Mouse (Mus musculus) heart, embryonic 14.5 days (tissue): ENCODE data around the gene Rhno1. TPM values are rescaled to one million over a fixed set of nuclear protein-coding genes. Genes with fewer than 3 reads are reported as not detected.
A peak's percentile ranks its signal among the peaks of the same experiment; 100 is the strongest.

ENCODE experiments used
- ATAC-seq: fragments of 200-750 bp; cut with Nextera tagmentation; 2 replicates; pipeline ENCODE4 v1.8.0; 2017; ENCODE audit warnings: low read depth, moderate TSS enrichment; ENCODE audit not compliant: insufficient number of reproducible peaks, insufficient read depth, low FRiP score
- H3K27ac ChIP-seq, 2 experiments: fragments of 200-500 bp in 1 of 2; fragments of 300-500 bp in 1 of 2; sonication (generic) in 1 of 2; replicated peaks in 1 of 2; 2 replicates each; pipeline ENCODE4 v1.5.1; 2012 to 2014; ENCODE audit warnings: low read depth in 2 of 2, low read length in 2 of 2, control low read depth in 1 of 2, mild to moderate bottlenecking in 1 of 2, mixed read lengths in 1 of 2; ENCODE audit not compliant: control insufficient read depth in 1 of 2, insufficient read depth in 1 of 2
- H3K27me3 ChIP-seq: fragments of 300-500 bp; sonication (generic); 2 replicates; pipeline ENCODE4 v1.6.1; 2014; ENCODE audit warnings: mild to moderate bottlenecking, low read length, control low read depth; ENCODE audit not compliant: control insufficient read depth, insufficient read depth
- H3K36me3 ChIP-seq: fragments of 300-500 bp; sonication (generic); 2 replicates; pipeline ENCODE4 v1.6.1; 2014; ENCODE audit warnings: mild to moderate bottlenecking, control low read depth, low read length, mixed read lengths; ENCODE audit not compliant: control insufficient read depth, insufficient read depth
- H3K4me1 ChIP-seq, 2 experiments: fragments of 200-500 bp in 1 of 2; fragments of 300-500 bp in 1 of 2; sonication (generic) in 1 of 2; 2 replicates each; pipeline ENCODE4 v1.6.1; 2012 to 2014; ENCODE audit warnings: low read length in 2 of 2, control low read depth in 1 of 2, mixed read lengths in 1 of 2; ENCODE audit not compliant: control insufficient read depth in 2 of 2, insufficient read depth in 2 of 2
- H3K4me2 ChIP-seq: fragments of 300-500 bp; sonication (generic); 2 replicates; pipeline ENCODE4 v1.6.1; 2014; ENCODE audit warnings: mild to moderate bottlenecking, low read length
- H3K4me3 ChIP-seq, 2 experiments: fragments of 200-500 bp in 1 of 2; fragments of 300-500 bp in 1 of 2; sonication (generic) in 1 of 2; 2 replicates each; pipeline ENCODE4 v1.5.1; 2012 to 2014; ENCODE audit warnings: low read length in 2 of 2, mild to moderate bottlenecking in 2 of 2, control low read depth in 1 of 2, low read depth in 1 of 2, moderate library complexity in 1 of 2; ENCODE audit not compliant: control insufficient read depth in 1 of 2, insufficient read depth in 1 of 2
- H3K9ac ChIP-seq: fragments of 300-500 bp; sonication (generic); 2 replicates; pipeline ENCODE4 v1.6.1; 2014; ENCODE audit warnings: mild to moderate bottlenecking, low read length
- H3K9me3 ChIP-seq: fragments of 300-500 bp; sonication (generic); 2 replicates; pipeline ENCODE4 v1.6.1; 2016; ENCODE audit warnings: low read length, control low read depth; ENCODE audit not compliant: control insufficient read depth
- WGBS: fragments of 180-500 bp; shearing (Covaris S2); extraction: QIAGEN DNeasy Blood & Tissue Kit; methylation state at CpG from one replicate; pipeline ENCODE4 v1.1.7; 2014; 5-methylcytosine and 5-hydroxymethylcytosine counted together
- polyA plus RNA-seq: library from polyadenylated mRNA; unstranded; fragments of >200 nt; fragmentation: Nextera tagmentation; extraction: Ambion mirVana; gene quantifications from 2 replicates; pipeline ENCODE4 v1.2.1, GENCODE M21; 2014

Rhno1 gene
- polyA plus RNA-seq, 1 experiment from 2014 or later = 79.2 TPM

DNA sequence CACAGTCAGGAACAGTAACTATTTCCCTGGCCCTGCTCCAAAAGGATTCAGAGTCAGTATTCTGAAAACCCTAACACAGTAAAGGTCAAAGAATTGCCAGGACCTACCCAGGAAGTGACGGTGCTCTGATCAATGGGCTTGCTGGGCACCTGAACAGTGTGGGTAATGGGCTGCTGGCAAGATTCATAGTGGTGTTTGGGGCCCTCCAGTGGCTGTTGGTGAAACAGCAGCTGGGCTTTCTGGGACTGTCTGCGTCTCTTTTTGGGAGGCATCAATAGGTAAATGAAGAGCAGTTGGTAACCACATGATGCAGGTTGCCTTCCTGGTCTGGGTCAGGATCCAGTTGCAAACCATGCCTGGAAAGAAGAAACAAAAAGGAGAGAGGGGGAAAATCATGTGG is 3.7 kb downstream of the Rhno1 start:
- no peak overlapping the region for H3K9ac ChIP-seq
- WGBS = 26% methylated on average over 2 of the region's 2 CpGs

DNA sequence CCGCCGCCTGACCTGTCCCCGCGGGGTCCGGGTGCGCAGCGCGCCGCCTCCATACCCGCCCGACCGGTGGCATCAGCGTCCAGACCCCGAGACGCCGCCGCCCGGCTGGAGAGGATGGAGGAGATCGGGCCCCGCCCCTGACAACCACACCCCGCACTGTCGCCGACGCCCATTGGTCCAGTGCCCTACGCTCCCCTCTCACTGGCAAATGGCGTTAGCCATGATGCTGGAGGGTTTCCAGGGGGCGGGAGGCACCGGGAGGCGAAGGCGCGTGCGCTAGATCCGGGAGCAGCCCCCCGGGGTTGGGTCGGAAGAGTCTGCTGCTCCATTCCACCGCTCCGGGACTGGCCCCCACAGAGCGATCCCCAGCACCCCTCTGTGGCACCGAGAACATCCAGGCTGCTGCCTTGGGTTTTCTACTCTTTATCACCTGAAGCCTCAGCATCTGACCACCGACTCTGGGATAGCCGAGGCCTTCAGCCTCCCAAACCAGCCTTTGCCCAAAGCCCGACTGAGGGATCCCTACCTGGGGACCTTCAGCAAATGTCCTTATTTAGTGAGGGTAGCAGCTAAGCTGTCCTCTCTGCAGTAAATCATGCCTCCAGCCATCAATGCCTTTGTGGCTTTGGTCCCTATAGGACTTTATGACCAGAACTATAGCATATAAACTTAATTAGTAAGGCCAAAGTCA is 6.8 kb downstream of the Rhno1 start, which contains the start of gene Tulp3:
Gene Tulp3 (minus strand): TSS at position 126 of the 691 bp plus-strand sequence.
- no peaks in the 10 kb centered on the region for H3K9me3 ChIP-seq
- H3K4me2 ChIP-seq = peak within 1 kb of the TSS; percentile 81
- peak within 1 kb of the TSS; percentile 28 to 84 for H3K27ac ChIP-seq
- peaks cover 24% of the 10 kb centered on the region for H3K36me3 ChIP-seq
- H3K4me3 ChIP-seq = peak within 1 kb of the TSS; percentile 62 to 67
- H3K9ac ChIP-seq = peak within 1 kb of the TSS; percentile 83
- no peaks in the 10 kb centered on the region for H3K27me3 ChIP-seq
- H3K4me1 ChIP-seq = peaks cover 0 to 11% of the 10 kb centered on the region in 2 experiments; a peak in 2 of 4 replicates
- WGBS = under 1% methylated on average over 42 of the region's 42 CpGs
- peak; percentile 98 for ATAC-seq

More for the DNA sequence above, 3.7 kb downstream of the Rhno1 start:
- H3K4me2 ChIP-seq = no peak overlapping the region
- ATAC-seq = no peak
- H3K4me1 ChIP-seq = peaks cover 3 to 27% of the 10 kb centered on the region in 2 experiments
- no peak overlapping the region for H3K27ac ChIP-seq
- H3K4me3 ChIP-seq = no peak overlapping the region
- no peaks in the 10 kb centered on the region for H3K9me3 ChIP-seq
- no peaks in the 10 kb centered on the region for H3K27me3 ChIP-seq
- H3K36me3 ChIP-seq = peaks cover 22% of the 10 kb centered on the region

DNA sequence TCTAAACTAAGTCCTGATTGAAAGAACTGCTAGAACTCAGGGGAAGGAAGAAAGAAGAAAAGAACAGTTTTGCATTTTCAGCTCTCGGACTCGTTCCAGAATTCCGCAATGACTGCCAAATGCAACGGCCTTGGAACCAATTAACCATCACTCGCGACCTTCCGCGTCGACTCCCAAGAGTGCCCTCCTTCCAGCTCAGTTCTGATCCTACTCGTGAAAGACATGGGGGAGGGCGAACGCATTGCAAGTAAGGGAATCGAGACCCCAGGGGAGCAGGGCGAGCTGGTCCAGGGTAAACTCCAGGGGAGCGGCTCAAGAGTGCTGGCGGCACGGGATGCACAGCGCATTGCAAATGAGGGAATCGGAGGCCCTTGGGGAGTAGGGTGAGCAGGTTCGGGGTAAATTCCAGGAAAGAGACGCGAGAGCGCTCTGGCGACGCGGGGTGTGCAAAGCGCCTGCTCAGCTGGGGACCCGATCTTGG is 7.5 kb downstream of the Rhno1 start:
- peak overlapping the region; percentile 28 to 84 for H3K27ac ChIP-seq
- peak overlapping the region; percentile 83 for H3K9ac ChIP-seq
- H3K4me3 ChIP-seq = peak overlapping the region; percentile 62 to 67
- H3K4me1 ChIP-seq = peaks cover 0 to 10% of the 10 kb centered on the region in 2 experiments; a peak in 2 of 4 replicates
- H3K4me2 ChIP-seq = peak overlapping the region; percentile 81
- peak; percentile 40 for ATAC-seq
- peaks cover 29% of the 10 kb centered on the region for H3K36me3 ChIP-seq
- H3K27me3 ChIP-seq = no peaks in the 10 kb centered on the region
- no peaks in the 10 kb centered on the region for H3K9me3 ChIP-seq
- WGBS = under 1% methylated on average over 28 of the region's 28 CpGs

DNA sequence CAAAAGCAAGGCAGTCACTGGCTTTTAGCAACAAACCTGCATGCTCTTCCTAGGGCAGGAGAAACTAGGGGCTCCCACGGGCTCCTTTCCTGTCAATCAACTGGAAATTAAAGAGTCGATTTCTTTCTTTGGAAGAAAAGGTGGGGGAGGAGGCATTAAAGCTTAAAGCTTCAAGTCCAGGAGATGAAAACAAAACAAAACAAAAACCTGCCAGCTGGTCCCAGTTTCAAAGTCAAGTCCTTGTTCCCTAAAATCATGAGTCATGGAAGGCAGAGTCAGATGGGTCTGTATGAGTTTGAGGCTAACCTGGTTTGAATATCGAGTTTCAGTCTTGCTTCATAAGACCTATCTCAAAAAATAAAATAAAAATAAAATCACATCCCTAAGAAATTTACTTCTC is 8.6 kb downstream of the Rhno1 start:
- H3K4me2 ChIP-seq = peak overlapping the region; percentile 81
- H3K9me3 ChIP-seq = no peaks in the 10 kb centered on the region
- H3K9ac ChIP-seq = no peak overlapping the region
- WGBS = 62% methylated on average over 3 of the region's 3 CpGs
- ATAC-seq = no peak
- H3K36me3 ChIP-seq = peaks cover 29% of the 10 kb centered on the region
- peaks cover 0 to 10% of the 10 kb centered on the region in 2 experiments; a peak in 2 of 4 replicates for H3K4me1 ChIP-seq
- no peak overlapping the region for H3K4me3 ChIP-seq
- H3K27ac ChIP-seq = no peak overlapping the region
- no peaks in the 10 kb centered on the region for H3K27me3 ChIP-seq

DNA sequence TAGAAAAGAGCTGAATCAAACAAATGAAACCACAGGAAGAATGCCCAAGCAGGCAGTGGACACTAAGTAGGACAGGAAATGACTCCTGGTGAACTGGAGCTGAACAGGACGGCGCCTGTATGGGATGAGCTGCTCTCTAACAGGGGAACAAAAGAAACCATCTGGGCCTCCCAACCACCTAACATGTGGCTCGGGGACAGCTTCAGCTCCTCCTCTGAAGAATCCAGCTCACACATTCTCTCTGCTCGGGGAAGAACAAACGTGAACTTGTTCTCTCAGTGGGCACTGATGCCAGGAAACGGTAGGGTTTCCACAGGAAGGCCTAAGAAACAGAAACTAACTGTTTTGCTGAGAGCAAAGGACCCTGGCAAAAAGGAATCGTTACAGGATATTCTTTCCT is 13.0 kb downstream of the Rhno1 start:
- peaks cover 0 to 3% of the 10 kb centered on the region in 2 experiments; a peak in 2 of 4 replicates for H3K4me1 ChIP-seq
- H3K27me3 ChIP-seq = no peaks in the 10 kb centered on the region
- H3K27ac ChIP-seq = peak overlapping the region; percentile 17 to 31; a peak in 3 of 4 replicates
- H3K9ac ChIP-seq = no peak overlapping the region
- no peak for ATAC-seq
- H3K36me3 ChIP-seq = peaks cover 9% of the 10 kb centered on the region; the same call in 1 of the 2 replicates
- H3K9me3 ChIP-seq = no peaks in the 10 kb centered on the region
- no peak overlapping the region for H3K4me2 ChIP-seq
- no peak overlapping the region for H3K4me3 ChIP-seq
- 63% methylated on average over 7 of the region's 7 CpGs for WGBS

DNA sequence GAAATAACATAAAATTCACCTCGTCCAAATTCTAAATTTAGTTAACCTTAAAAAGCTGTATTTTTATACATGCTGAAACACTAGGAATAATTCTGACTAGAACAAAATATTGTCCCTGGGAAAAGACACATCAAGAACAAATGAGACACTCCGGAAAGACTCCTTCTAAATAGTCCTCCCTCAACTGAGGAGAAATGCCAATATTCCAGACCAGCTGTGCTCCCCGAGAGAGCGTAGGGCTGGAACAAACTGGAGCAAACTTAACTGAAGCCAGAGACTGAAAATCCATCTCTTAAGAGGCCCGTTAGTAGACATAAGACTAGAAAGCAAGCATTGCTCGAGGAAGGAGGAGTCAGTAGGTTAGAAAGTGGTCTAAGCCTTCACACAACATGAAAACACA is 15.9 kb downstream of the Rhno1 start:
- WGBS = 88% methylated on average over 6 of the region's 6 CpGs
- no peak overlapping the region for H3K27ac ChIP-seq
- ATAC-seq = no peak
- H3K9me3 ChIP-seq = no peaks in the 10 kb centered on the region
- H3K4me2 ChIP-seq = no peak overlapping the region
- no peaks in the 10 kb centered on the region for H3K27me3 ChIP-seq
- no peak overlapping the region for H3K9ac ChIP-seq
- H3K4me3 ChIP-seq = no peak overlapping the region
- peaks cover 16% of the 10 kb centered on the region; the same call in 1 of the 2 replicates for H3K36me3 ChIP-seq
- H3K4me1 ChIP-seq = no peaks in the 10 kb centered on the region

DNA sequence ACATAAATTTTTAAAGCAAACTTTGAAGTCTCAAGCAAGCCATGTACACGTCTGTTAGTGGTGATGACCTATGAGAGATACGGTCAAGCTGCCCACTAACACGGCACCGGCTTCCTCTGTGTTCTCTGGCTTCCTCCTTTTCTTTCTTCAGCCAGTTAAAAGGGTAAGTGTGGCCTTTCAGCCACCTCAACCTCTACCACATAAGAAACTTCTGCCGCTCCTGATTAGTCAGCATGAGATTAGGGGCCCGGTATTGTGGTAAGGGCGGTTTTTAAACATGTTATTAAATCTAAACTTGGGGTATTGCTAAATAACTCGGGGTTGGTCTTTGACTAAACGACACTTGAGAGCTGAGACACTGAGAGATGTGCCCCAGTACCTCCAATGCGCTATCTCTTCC is 17.1 kb downstream of the Rhno1 start:
- Histone ChIP-seq H3K4me2 (no peak overlapping the region), H3K36me3 (peaks cover 11% of the 10 kb centered on the region; the same call in 1 of the 2 replicates), H3K27ac (no peak overlapping the region), H3K27me3 (no peaks in the 10 kb centered on the region), H3K4me3 (no peak overlapping the region), H3K9me3 (no peaks in the 10 kb centered on the region), H3K9ac (no peak overlapping the region), H3K4me1 (no peaks in the 10 kb centered on the region)
- 81% methylated on average over 10 of the region's 10 CpGs for WGBS
- no peak for ATAC-seq
